Mouse (Mus musculus) MEL (cell line): ENCODE measurements around the gene Gnaq. TPM values are rescaled to one million over a fixed set of nuclear protein-coding genes. Genes with fewer than 3 reads are reported as not detected.

Experiments used
- DNase-seq: peaks from one replicate; pipeline ENCODE4 v3.0.0; 2011; ENCODE audit warnings: low read depth, low spot score
- H3K27ac ChIP-seq: 2 replicates; pipeline ENCODE4 v1.5.1; 2012; ENCODE audit warnings: low read depth, mild to moderate bottlenecking, control low read depth, low read length, moderate library complexity; ENCODE audit not compliant: control insufficient read depth
- H3K27me3 ChIP-seq, 2 experiments: fragments of 150-350 bp in 1 of 2; sonication (generic) in 1 of 2; 2 replicates each; pipeline ENCODE4 v1.6.1; 2012; ENCODE audit warnings: low read length in 2 of 2, mild to moderate bottlenecking in 2 of 2, improper control_type of control experiment in 1 of 2, moderate library complexity in 1 of 2; ENCODE audit not compliant: insufficient read depth in 2 of 2, control insufficient read depth in 1 of 2
- H3K36me3 ChIP-seq, 2 experiments: 2 replicates each; pipeline ENCODE4 v1.6.1; 2012 to 2014; ENCODE audit warnings: low read length in 2 of 2, improper control_type of control experiment in 1 of 2, inconsistent platforms in 1 of 2, mild to moderate bottlenecking in 1 of 2; ENCODE audit not compliant: insufficient read depth in 2 of 2, control insufficient read depth in 1 of 2
- H3K4me1 ChIP-seq, 2 experiments: fragments of 150-350 bp in 1 of 2; sonication (generic) in 1 of 2; 2 replicates each; pipeline ENCODE4 v1.6.1; 2012; ENCODE audit warnings: low read length in 2 of 2, improper control_type of control experiment in 1 of 2, mild to moderate bottlenecking in 1 of 2; ENCODE audit not compliant: insufficient read depth in 2 of 2, control insufficient read depth in 1 of 2
- H3K4me3 ChIP-seq, 2 experiments: fragments of 150-350 bp in 1 of 2; sonication (generic) in 1 of 2; 2 replicates each; pipeline ENCODE4 v1.5.1; 2012; ENCODE audit warnings: low read depth in 2 of 2, low read length in 2 of 2, mild to moderate bottlenecking in 2 of 2, moderate library complexity in 2 of 2, control low read depth in 1 of 2, improper control_type of control experiment in 1 of 2; ENCODE audit not compliant: control insufficient read depth in 1 of 2, insufficient read depth in 1 of 2
- H3K79me2 ChIP-seq: 2 replicates; pipeline ENCODE4 v1.6.1; 2012; ENCODE audit warnings: mild to moderate bottlenecking, low read length, moderate library complexity; ENCODE audit not compliant: control insufficient read depth, poor library complexity, insufficient read depth
- H3K9ac ChIP-seq: 2 replicates; pipeline ENCODE4 v1.6.1; 2012; ENCODE audit warnings: low read depth, mild to moderate bottlenecking, control low read depth, low read length, moderate library complexity; ENCODE audit not compliant: control insufficient read depth, poor library complexity, severe bottlenecking
- H3K9me3 ChIP-seq: fragments of 150-350 bp; sonication (generic); replicated peaks from 2 replicates; pipeline ENCODE4 v1.6.1; 2012; ENCODE audit warnings: mild to moderate bottlenecking, low read length, improper control_type of control experiment, moderate library complexity; ENCODE audit not compliant: insufficient read depth
- BHLHE40 ChIP-seq: IDR thresholded peaks from 2 replicates; pipeline ENCODE4 v1.6.1; 2012; ENCODE audit warnings: low read depth, mild to moderate bottlenecking, inconsistent platforms, low read length, improper control_type of control experiment, borderline replicate concordance
- CHD2 ChIP-seq: IDR thresholded peaks from 2 replicates; pipeline ENCODE4 v1.6.1; 2011; ENCODE audit warnings: low read length, improper control_type of control experiment
- CTCF ChIP-seq, 3 experiments: IDR thresholded peaks in 2 of 3; conservative IDR thresholded peaks in 1 of 3; 2 replicates each; pipeline ENCODE4 v1.5.1; 2011 to 2012; ENCODE audit warnings: low read length in 3 of 3, low read depth in 2 of 3, mild to moderate bottlenecking in 2 of 3, improper control_type of control experiment in 1 of 3, inconsistent platforms in 1 of 3, mixed read lengths in 1 of 3, moderate library complexity in 1 of 3; ENCODE audit not compliant: control insufficient read depth in 1 of 3, insufficient read depth in 1 of 3, poor library complexity in 1 of 3, severe bottlenecking in 1 of 3
- ETS1 ChIP-seq: IDR thresholded peaks from 2 replicates; pipeline ENCODE4 v1.6.1; 2012; ENCODE audit warnings: low read depth, mild to moderate bottlenecking, inconsistent platforms, low read length, improper control_type of control experiment, moderate library complexity
- GABPA ChIP-seq: IDR thresholded peaks from 2 replicates; pipeline ENCODE4 v1.6.1; 2012; ENCODE audit warnings: low read depth, mild to moderate bottlenecking, inconsistent platforms, low read length, improper control_type of control experiment, moderate library complexity
- GATA1 ChIP-seq: IDR thresholded peaks from 2 replicates; pipeline ENCODE4 v1.6.1; 2011; ENCODE audit warnings: low read depth, low read length, improper control_type of control experiment
- KAT2A ChIP-seq: conservative IDR thresholded peaks from 2 replicates; pipeline ENCODE4 v1.6.1; 2012; ENCODE audit warnings: low read depth, low read length, improper control_type of control experiment, inconsistent platforms
- MAFK ChIP-seq: IDR thresholded peaks from 2 replicates; pipeline ENCODE4 v1.6.1; 2011; ENCODE audit warnings: low read depth, mild to moderate bottlenecking, low read length, improper control_type of control experiment, borderline replicate concordance
- MAZ ChIP-seq: IDR thresholded peaks from 2 replicates; pipeline ENCODE4 v1.6.1; 2012; ENCODE audit warnings: low read depth, mild to moderate bottlenecking, inconsistent platforms, low read length, improper control_type of control experiment
- MEF2A ChIP-seq: IDR thresholded peaks from 2 replicates; pipeline ENCODE4 v1.6.1; 2014; ENCODE audit warnings: low read depth, mild to moderate bottlenecking, inconsistent platforms, low read length, improper control_type of control experiment; ENCODE audit not compliant: poor library complexity, insufficient replicate concordance, severe bottlenecking; ENCODE audit errors: extremely low read depth
- MXI1 ChIP-seq: IDR thresholded peaks from 2 replicates; pipeline ENCODE4 v1.6.1; 2011; ENCODE audit warnings: mild to moderate bottlenecking, low read depth, low read length, improper control_type of control experiment
- MYB ChIP-seq: IDR thresholded peaks from 2 replicates; pipeline ENCODE4 v1.6.1; 2011; ENCODE audit warnings: mild to moderate bottlenecking, low read depth, low read length, improper control_type of control experiment
- MYC ChIP-seq: IDR thresholded peaks from 2 replicates; pipeline ENCODE4 v1.6.1; 2011; ENCODE audit warnings: low read depth, mild to moderate bottlenecking, low read length, improper control_type of control experiment, moderate library complexity
- NRF1 ChIP-seq: IDR thresholded peaks from 2 replicates; pipeline ENCODE4 v1.6.1; 2014; ENCODE audit warnings: low read depth, mild to moderate bottlenecking, inconsistent platforms, low read length, improper control_type of control experiment, moderate library complexity; ENCODE audit not compliant: poor library complexity, insufficient read depth, severe bottlenecking
- POLR2AphosphoS2 ChIP-seq: IDR thresholded peaks from 2 replicates; pipeline ENCODE4 v1.6.1; 2011; ENCODE audit warnings: low read length, improper control_type of control experiment
- RAD21 ChIP-seq: IDR thresholded peaks from 2 replicates; pipeline ENCODE4 v1.6.1; 2011; ENCODE audit warnings: mild to moderate bottlenecking, low read depth, low read length, improper control_type of control experiment
- RCOR1 ChIP-seq: IDR thresholded peaks from 2 replicates; pipeline ENCODE4 v1.6.1; 2012; ENCODE audit warnings: low read depth, mild to moderate bottlenecking, inconsistent platforms, low read length, improper control_type of control experiment
- TAL1 ChIP-seq: IDR thresholded peaks from 2 replicates; pipeline ENCODE4 v1.6.1; 2012; ENCODE audit warnings: mild to moderate bottlenecking, inconsistent platforms, low read length, moderate library complexity, mixed read lengths
- TBP ChIP-seq: IDR thresholded peaks from 2 replicates; pipeline ENCODE4 v1.8.0; 2011; ENCODE audit warnings: low read depth, low read length, improper control_type of control experiment
- TCF12 ChIP-seq: IDR thresholded peaks from 2 replicates; pipeline ENCODE4 v1.6.1; 2014; ENCODE audit warnings: low read depth, mild to moderate bottlenecking, inconsistent platforms, low read length, improper control_type of control experiment, moderate library complexity
- UBTF ChIP-seq: IDR thresholded peaks from 2 replicates; pipeline ENCODE4 v1.6.1; 2012; ENCODE audit warnings: low read depth, mild to moderate bottlenecking, inconsistent platforms, low read length, improper control_type of control experiment, moderate library complexity, borderline replicate concordance; ENCODE audit not compliant: insufficient read depth
- USF1 ChIP-seq: IDR thresholded peaks from 2 replicates; pipeline ENCODE4 v1.6.1; 2014; ENCODE audit warnings: low read depth, mild to moderate bottlenecking, inconsistent platforms, low read length, improper control_type of control experiment, moderate library complexity
- ZC3H11A ChIP-seq: IDR thresholded peaks from 2 replicates; pipeline ENCODE4 v1.6.1; 2012; ENCODE audit warnings: low read depth, mild to moderate bottlenecking, inconsistent platforms, low read length, improper control_type of control experiment
- polyA plus RNA-seq, 2 experiments: library from polyadenylated mRNA; stranded (reverse) in 1 of 2; unstranded in 1 of 2; fragments of >175 nt in 1 of 2; fragments of >200 nt in 1 of 2; gene quantifications; 2 replicates each; pipeline versions ENCODE4 v1.2.1 to v1.2.4; 2012; ENCODE audit warnings: low replicate concordance in 2 of 2, low read depth in 1 of 2; ENCODE audit not compliant: insufficient read length in 2 of 2, insufficient read depth in 1 of 2, missing spikeins in 1 of 2
- total RNA-seq: library from RNA; depleted of rRNA; stranded (reverse); fragments of 300-350 nt; gene quantifications from 2 replicates; pipeline ENCODE4 v1.2.3, GENCODE M21; 2012

Gnaq gene
- total and polyA plus RNA-seq, 3 experiments, result not detected

GRCm38 (mm10) chr19:16219978-16220377, 87.3 kb downstream of the Gnaq start:
- TF ChIP-seq MAZ, result no peak
- no peak for TF ChIP-seq USF1
- no peak for TF ChIP-seq BHLHE40
- no peak for TF ChIP-seq RCOR1
- no peak for TF ChIP-seq KAT2A
- no peak for TF ChIP-seq CHD2
- TF ChIP-seq MEF2A, result no peak
- no peak for TF ChIP-seq CTCF (IDR thresholded peaks at IDR 0.05 in 2 of 3, conservative IDR thresholded peaks at IDR 0.05 in 1 of 3; ENCODE audit: control insufficient read depth in 1 of 3, insufficient read depth in 1 of 3, low read depth in 2 of 3, low read length in 3 of 3, poor library complexity in 1 of 3, severe bottlenecking in 1 of 3)
- TF ChIP-seq RAD21, result no peak
- TF ChIP-seq MYB, result no peak
- no peak for TF ChIP-seq TBP
- TF ChIP-seq ETS1, result no peak
- no peak for TF ChIP-seq TAL1
- no peak for TF ChIP-seq POLR2AphosphoS2
- TF ChIP-seq, all 39 proteins: peak for 0
- Histone ChIP-seq H3K4me1 (no peaks in the 10 kb centered on the region), H3K9me3 (no peaks in the 10 kb centered on the region), H3K79me2 (no peaks in the 10 kb centered on the region), H3K4me3 (no peak overlapping the region), H3K27ac (no peak overlapping the region), H3K27me3 (peaks cover 1 to 2% of the 10 kb centered on the region in 2 experiments; a peak in 3 of 4 replicates), H3K36me3 (no peaks in the 10 kb centered on the region), H3K9ac (no peak overlapping the region)
- no peak for DNase-seq

- Histone ChIP-seq H3K4me1 (no peaks in the 10 kb centered on the region), H3K79me2 (no peaks in the 10 kb centered on the region), H3K4me3 (no peak overlapping the region), H3K36me3 (no peaks in the 10 kb centered on the region), H3K9ac (no peak overlapping the region), H3K27ac (no peak overlapping the region), H3K9me3 (no peaks in the 10 kb centered on the region), H3K27me3 (peaks cover 1 to 2% of the 10 kb centered on the region in 2 experiments; a peak in 3 of 4 replicates)
- DNase-seq, result no peak
- no peak for TF ChIP-seq MAFK
- TF ChIP-seq MYC, result no peak
- no peak for TF ChIP-seq USF1
- TF ChIP-seq POLR2AphosphoS2, result no peak
- TF ChIP-seq MXI1, result no peak
- TF ChIP-seq NRF1, result no peak
- no peak for TF ChIP-seq KAT2A
- TF ChIP-seq ZC3H11A, result no peak
- no peak for TF ChIP-seq MAZ
- no peak for TF ChIP-seq GATA1
- TF ChIP-seq GABPA, result no peak
- no peak for TF ChIP-seq TCF12
- TF ChIP-seq TBP, result no peak
- TF ChIP-seq CTCF (IDR thresholded peaks at IDR 0.05 in 2 of 3, conservative IDR thresholded peaks at IDR 0.05 in 1 of 3; ENCODE audit: control insufficient read depth in 1 of 3, insufficient read depth in 1 of 3, low read depth in 2 of 3, low read length in 3 of 3, poor library complexity in 1 of 3, severe bottlenecking in 1 of 3), result no peak
- TF ChIP-seq TAL1, result no peak
- TF ChIP-seq RCOR1, result no peak
- no peak for TF ChIP-seq UBTF
Measured at GRCm38 (mm10) chr19:16222526-16222925, 89.9 kb downstream of the Gnaq start.
